Mouse (Mus musculus): ENCODE measurements around the gene Tent5a. TPM values are rescaled to one million over a fixed set of nuclear protein-coding genes. Genes with fewer than 3 reads are reported as not detected.

Tent5a gene
- polyA plus RNA-seq, 1 experiment = 2.1 TPM

GRCm38 (mm10) chr9:85342892-85343785 is 16.0 kb upstream of the Tent5a start:
- no peaks in the 10 kb centered on the region for H3K27me3 ChIP-seq (replicated peaks)
- no peak for TF ChIP-seq FLI1 (IDR thresholded peaks at IDR 0.05; ENCODE audit: low read length)
- TF ChIP-seq GATA1 (IDR thresholded peaks at IDR 0.05; ENCODE audit: borderline replicate concordance, low read length) = no peak
- no peaks in the 10 kb centered on the region for H3K36me3 ChIP-seq (replicated peaks; ENCODE audit: low read length)
- H3K4me3 ChIP-seq (replicated peaks) = no peak overlapping the region
- H3K4me1 ChIP-seq = peaks cover 5% of the 10 kb centered on the region
- no peaks in the 10 kb centered on the region for H3K9me3 ChIP-seq

GRCm38 (mm10) chr9:85340303-85340702 is 13.2 kb upstream of the Tent5a start:
- Histone ChIP-seq H3K27me3 (replicated peaks) (no peaks in the 10 kb centered on the region), H3K4me1 (peaks cover 5% of the 10 kb centered on the region), H3K4me3 (replicated peaks) (no peak overlapping the region), H3K36me3 (replicated peaks; ENCODE audit: low read length) (no peaks in the 10 kb centered on the region), H3K9me3 (no peaks in the 10 kb centered on the region)
- TF ChIP-seq FLI1 (IDR thresholded peaks at IDR 0.05; ENCODE audit: low read length) = no peak
- TF ChIP-seq GATA1 (IDR thresholded peaks at IDR 0.05; ENCODE audit: borderline replicate concordance, low read length) = no peak

GRCm38 (mm10) chr9:85336046-85336445 is 8.9 kb upstream of the Tent5a start:
- no peaks in the 10 kb centered on the region for H3K36me3 ChIP-seq (replicated peaks; ENCODE audit: low read length)
- H3K27me3 ChIP-seq (replicated peaks) = no peaks in the 10 kb centered on the region
- no peak overlapping the region for H3K4me3 ChIP-seq (replicated peaks)
- no peaks in the 10 kb centered on the region for H3K9me3 ChIP-seq
- TF ChIP-seq FLI1 (IDR thresholded peaks at IDR 0.05; ENCODE audit: low read length) = no peak
- no peak for TF ChIP-seq GATA1 (IDR thresholded peaks at IDR 0.05; ENCODE audit: borderline replicate concordance, low read length)
- no peaks in the 10 kb centered on the region for H3K4me1 ChIP-seq

- peaks cover 12% of the 10 kb centered on the region for H3K4me1 ChIP-seq
- peaks cover 2% of the 10 kb centered on the region for H3K27me3 ChIP-seq (replicated peaks)
- H3K4me3 ChIP-seq (replicated peaks) = no peak overlapping the region
- TF ChIP-seq FLI1 (IDR thresholded peaks at IDR 0.05; ENCODE audit: low read length) = no peak
- no peaks in the 10 kb centered on the region for H3K36me3 ChIP-seq (replicated peaks; ENCODE audit: low read length)
- no peaks in the 10 kb centered on the region for H3K9me3 ChIP-seq
Measured at GRCm38 (mm10) chr9:85331521-85331920, 4.4 kb upstream of the Tent5a start.

- TF ChIP-seq GATA1 (IDR thresholded peaks at IDR 0.05; ENCODE audit: borderline replicate concordance, low read length) (no peak), FLI1 (IDR thresholded peaks at IDR 0.05; ENCODE audit: low read length) (no peak)
- peaks cover 5% of the 10 kb centered on the region for H3K27me3 ChIP-seq (replicated peaks)
- H3K4me3 ChIP-seq (replicated peaks) = peak overlapping the region; percentile 91
- peaks cover 37% of the 10 kb centered on the region for H3K4me1 ChIP-seq
- no peaks in the 10 kb centered on the region for H3K9me3 ChIP-seq
- peaks cover 16% of the 10 kb centered on the region for H3K36me3 ChIP-seq (replicated peaks; ENCODE audit: low read length)
Measured at GRCm38 (mm10) chr9:85328259-85328658, 1.1 kb upstream of the Tent5a start.

GRCm38 (mm10) chr9:85326292-85327241 is 581 bp downstream of the Tent5a start:
- TF ChIP-seq FLI1 (IDR thresholded peaks at IDR 0.05; ENCODE audit: low read length) (no peak), GATA1 (IDR thresholded peaks at IDR 0.05; ENCODE audit: borderline replicate concordance, low read length) (no peak)

DNA sequence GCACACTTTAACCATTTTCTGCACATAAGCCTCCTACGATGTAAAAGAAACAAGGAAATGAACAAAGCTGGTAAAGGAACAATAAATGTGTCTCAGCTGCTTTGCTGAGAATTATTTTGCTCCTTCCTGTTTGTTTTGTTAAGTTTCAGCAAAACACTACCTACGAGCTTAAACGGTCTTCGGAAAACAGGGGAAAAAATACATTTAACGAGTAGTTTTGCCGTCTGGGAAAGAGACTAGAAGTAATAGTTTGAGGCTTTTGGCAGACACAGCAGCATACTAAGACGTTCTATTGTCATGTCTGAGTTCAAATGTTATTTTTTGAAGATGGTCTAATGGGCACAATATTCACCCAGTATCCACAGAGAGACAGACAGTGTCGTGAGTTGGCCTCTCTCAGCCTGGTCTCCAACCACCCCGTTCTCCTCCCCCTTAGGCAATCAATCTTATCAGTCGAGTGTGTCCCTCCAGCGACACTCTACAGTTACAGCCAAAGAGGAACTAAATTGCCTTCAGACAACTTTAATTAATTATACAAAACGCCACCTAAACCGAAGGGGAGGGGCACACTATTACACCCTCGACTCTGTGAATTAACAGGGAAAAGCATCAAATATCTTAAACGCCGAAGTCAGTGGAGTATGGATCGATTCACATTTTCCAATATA is 1.8 kb downstream of the Tent5a start:
- Histone ChIP-seq H3K9me3 (no peaks in the 10 kb centered on the region), H3K36me3 (replicated peaks; ENCODE audit: low read length) (peaks cover 32% of the 10 kb centered on the region), H3K27me3 (replicated peaks) (peaks cover 5% of the 10 kb centered on the region), H3K4me3 (replicated peaks) (peak overlapping the region; percentile 91), H3K4me1 (peaks cover 44% of the 10 kb centered on the region)
- TF ChIP-seq GATA1 (IDR thresholded peaks at IDR 0.05; ENCODE audit: borderline replicate concordance, low read length) = no peak
- no peak for TF ChIP-seq FLI1 (IDR thresholded peaks at IDR 0.05; ENCODE audit: low read length)

More at GRCm38 (mm10) chr9:85326292-85327241, 581 bp downstream of the Tent5a start:
- peak overlapping the region; percentile 91 for H3K4me3 ChIP-seq (replicated peaks)
- no peaks in the 10 kb centered on the region for H3K9me3 ChIP-seq
- H3K27me3 ChIP-seq (replicated peaks) = peaks cover 5% of the 10 kb centered on the region
- peaks cover 41% of the 10 kb centered on the region for H3K4me1 ChIP-seq
- H3K36me3 ChIP-seq (replicated peaks; ENCODE audit: low read length) = peaks cover 24% of the 10 kb centered on the region

DNA sequence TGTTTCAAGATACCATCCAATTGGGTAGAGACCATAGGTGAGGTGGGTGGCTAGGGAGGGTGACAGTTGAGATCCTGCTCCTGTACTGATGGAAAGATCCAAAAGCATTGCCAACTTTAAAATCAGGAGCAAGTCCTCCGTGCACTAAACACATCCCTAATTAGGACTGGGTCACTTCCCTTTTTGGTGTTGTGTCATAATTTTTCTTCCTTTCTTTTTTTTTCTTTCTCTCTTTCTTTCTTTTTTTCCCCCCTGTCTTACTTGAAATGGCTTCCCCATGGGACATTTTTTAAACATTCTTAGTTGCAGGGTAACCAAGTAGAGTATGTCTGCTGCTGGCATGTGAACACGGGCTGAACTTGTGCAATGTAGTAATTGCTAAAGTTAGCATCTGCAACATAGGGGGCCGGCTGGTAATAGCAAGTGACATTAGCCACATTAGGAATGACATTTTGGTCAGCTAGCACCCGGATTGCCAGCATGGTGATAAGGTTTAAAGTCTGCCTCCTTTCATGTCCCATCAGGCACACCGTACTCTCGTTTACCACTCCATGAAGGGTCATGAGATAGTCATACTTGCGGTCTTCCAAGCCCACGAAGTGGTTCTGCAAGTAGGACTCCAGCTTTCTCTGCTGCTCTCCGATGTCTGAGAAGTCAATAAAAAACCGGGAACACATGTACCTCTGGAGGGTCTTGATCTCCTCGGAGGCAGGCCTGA is 2.8 kb downstream of the Tent5a start:
- Histone ChIP-seq H3K27me3 (replicated peaks) (peaks cover 5% of the 10 kb centered on the region), H3K4me1 (peaks cover 44% of the 10 kb centered on the region), H3K9me3 (no peaks in the 10 kb centered on the region), H3K36me3 (replicated peaks; ENCODE audit: low read length) (peaks cover 33% of the 10 kb centered on the region), H3K4me3 (replicated peaks) (peak overlapping the region; percentile 48)
- TF ChIP-seq GATA1 (IDR thresholded peaks at IDR 0.05; ENCODE audit: borderline replicate concordance, low read length) = no peak
- TF ChIP-seq FLI1 (IDR thresholded peaks at IDR 0.05; ENCODE audit: low read length) = no peak

All from megakaryocyte, embryonic 14.5 days (primary cell).